Mouse (Mus musculus): ENCODE data around the gene 9130019O22Rik. TPM values are rescaled to one million over a fixed set of nuclear protein-coding genes. Genes with fewer than 3 reads are reported as not detected.
"Not testable (repeated sequence)": the region's sequence is repeated elsewhere in the genome, so short reads cannot be mapped to it uniquely, and the experiment has no call there.

The 9130019O22Rik gene
- polyA plus RNA-seq (2016; fragmentation: Nextera tagmentation; extraction: Ambion mirVana) = 5.3 TPM in 2 replicates

- H3K27ac ChIP-seq = no peak within 1 kb of the TSS
- WGBS = 16% methylated on average over 38 of the region's 38 CpGs
Observed at GRCm38 (mm10) chr7:127386641-127387392, at the start of gene 9130019O22Rik. Gene 9130019O22Rik, minus strand, starts transcription at chr7:127387166.

DNA sequence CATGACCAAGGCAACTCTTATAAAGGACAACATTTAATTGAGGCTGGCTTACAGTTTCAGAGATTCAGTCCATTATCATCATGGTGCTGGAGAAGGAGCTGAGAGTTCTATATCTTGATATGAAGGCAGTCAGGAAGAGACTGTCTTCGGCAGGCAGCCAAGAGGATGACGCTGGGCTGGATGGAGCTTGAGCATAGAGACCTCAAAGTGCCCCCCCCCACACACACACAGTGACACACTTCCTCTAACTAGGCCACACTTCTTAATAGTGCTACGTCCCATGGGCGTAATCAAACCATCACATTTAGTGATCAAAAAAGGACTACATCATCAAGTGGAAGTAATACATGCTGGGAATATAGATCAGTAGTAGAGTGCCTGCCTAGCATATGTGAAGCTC is 48.2 kb upstream of the 9130019O22Rik start:
- no peak overlapping the region for H3K9ac ChIP-seq
- H3K36me3 ChIP-seq = no peaks in the 10 kb centered on the region
- no peak overlapping the region for H3K4me2 ChIP-seq (replicated peaks)
- no peaks in the 10 kb centered on the region for H3K4me1 ChIP-seq
- H3K27me3 ChIP-seq (replicated peaks) = no peaks in the 10 kb centered on the region
- WGBS = 94% methylated on average over 4 of the region's 4 CpGs
- H3K9me3 ChIP-seq = peaks cover 13% of the 10 kb centered on the region
- no peak for ATAC-seq (ENCODE audit: low FRiP score, low read depth)
- no peak overlapping the region for H3K27ac ChIP-seq
- H3K4me3 ChIP-seq = no peak overlapping the region

More at GRCm38 (mm10) chr7:127386641-127387392, at the start of gene 9130019O22Rik:
- Histone ChIP-seq H3K9ac (peak within 1 kb of the TSS; percentile 59), H3K9me3 (no peaks in the 10 kb centered on the region), H3K27me3 (replicated peaks) (no peaks in the 10 kb centered on the region), H3K4me1 (peaks cover 3% of the 10 kb centered on the region; the same call in 1 of the 2 replicates), H3K4me3 (peak within 1 kb of the TSS; percentile 50), H3K36me3 (peaks cover 23% of the 10 kb centered on the region), H3K4me2 (replicated peaks) (peak within 1 kb of the TSS; percentile 68)
- peak; percentile 81 for ATAC-seq (ENCODE audit: low FRiP score, low read depth)

DNA sequence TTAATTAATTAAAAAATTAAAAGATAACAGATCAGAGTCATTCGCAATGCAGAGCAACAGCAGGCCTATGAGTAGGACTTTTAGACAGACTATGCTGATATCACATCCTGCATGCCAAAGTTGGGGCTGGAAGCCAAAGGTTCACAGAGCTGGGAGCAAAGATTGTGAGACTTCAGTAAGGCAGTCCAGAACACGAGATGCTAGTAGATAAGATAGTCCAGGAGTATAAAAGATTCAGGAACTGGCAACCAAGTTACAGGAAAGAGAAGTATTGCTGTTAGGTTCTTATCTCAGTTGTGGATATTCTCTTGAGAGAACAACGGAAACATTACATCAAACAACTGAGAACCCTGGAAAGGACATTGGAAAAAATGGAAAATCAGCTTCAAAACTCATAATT is 39.4 kb upstream of the 9130019O22Rik start:
- Histone ChIP-seq H3K4me3 (no peak overlapping the region), H3K36me3 (no peaks in the 10 kb centered on the region), H3K9me3 (no peaks in the 10 kb centered on the region), H3K9ac (no peak overlapping the region), H3K27me3 (replicated peaks) (peaks cover 8% of the 10 kb centered on the region; the same call in 1 of the 2 replicates), H3K4me2 (replicated peaks) (no peak overlapping the region), H3K27ac (no peak overlapping the region), H3K4me1 (peaks cover 6% of the 10 kb centered on the region; the same call in 1 of the 2 replicates)
- ATAC-seq (ENCODE audit: low FRiP score, low read depth) = no peak
- 72% methylated on average over 3 of the region's 3 CpGs for WGBS

DNA sequence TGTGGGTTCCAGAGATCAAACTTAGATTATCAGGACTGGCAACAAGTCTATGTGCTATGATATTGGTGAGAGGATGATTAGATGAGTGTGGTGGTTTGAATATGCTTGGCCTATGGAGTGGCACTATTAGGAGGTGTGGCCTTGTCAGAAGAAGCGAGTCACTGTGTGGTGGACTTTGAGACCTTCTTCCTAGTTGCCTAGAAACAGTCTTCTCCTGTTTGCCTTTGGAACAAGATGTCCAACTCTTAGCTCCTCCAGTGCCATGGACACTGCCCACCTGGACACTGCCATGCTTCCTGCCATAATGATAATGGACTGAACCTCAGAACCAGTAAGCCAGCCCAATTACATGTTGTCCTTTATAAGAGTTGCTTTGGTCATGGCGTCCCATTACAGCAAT is 38.9 kb upstream of the 9130019O22Rik start:
- Histone ChIP-seq H3K36me3 (no peaks in the 10 kb centered on the region), H3K4me1 (peaks cover 11% of the 10 kb centered on the region; the same call in 1 of the 2 replicates), H3K27me3 (replicated peaks) (peaks cover 8% of the 10 kb centered on the region; the same call in 1 of the 2 replicates), H3K9me3 (no peaks in the 10 kb centered on the region), H3K4me3 (no peak overlapping the region), H3K4me2 (replicated peaks) (no peak overlapping the region), H3K9ac (no peak overlapping the region), H3K27ac (no peak overlapping the region)
- ATAC-seq (ENCODE audit: low FRiP score, low read depth) = no peak
- WGBS = 86% methylated on average over 2 of the region's 2 CpGs

- Histone ChIP-seq H3K4me2 (replicated peaks) (no peak overlapping the region), H3K4me1 (peaks cover 11% of the 10 kb centered on the region; the same call in 1 of the 2 replicates), H3K9me3 (no peaks in the 10 kb centered on the region), H3K9ac (no peak overlapping the region), H3K4me3 (no peak overlapping the region), H3K27ac (no peak overlapping the region), H3K27me3 (replicated peaks) (peaks cover 8% of the 10 kb centered on the region; the same call in 1 of the 2 replicates), H3K36me3 (no peaks in the 10 kb centered on the region)
- ATAC-seq (ENCODE audit: low FRiP score, low read depth) = no peak
- WGBS = 89% methylated on average over 3 of the region's 3 CpGs
Observed at GRCm38 (mm10) chr7:127425291-127425690, 38.3 kb upstream of the 9130019O22Rik start.

GRCm38 (mm10) chr7:127422247-127422646 is 35.3 kb upstream of the 9130019O22Rik start:
- peaks cover 11% of the 10 kb centered on the region; the same call in 1 of the 2 replicates for H3K4me1 ChIP-seq
- ATAC-seq (ENCODE audit: low FRiP score, low read depth) = peak; percentile 72
- no peak overlapping the region for H3K27ac ChIP-seq
- WGBS = 1% methylated on average over 15 of the region's 15 CpGs
- peak overlapping the region; percentile 81 for H3K4me3 ChIP-seq
- H3K36me3 ChIP-seq = peaks cover 7% of the 10 kb centered on the region
- peaks cover 8% of the 10 kb centered on the region; the same call in 1 of the 2 replicates for H3K27me3 ChIP-seq (replicated peaks)
- peak overlapping the region; percentile 89; the same call in 1 of the 2 replicates for H3K9ac ChIP-seq
- H3K4me2 ChIP-seq (replicated peaks) = peak overlapping the region; percentile 96
- no peaks in the 10 kb centered on the region for H3K9me3 ChIP-seq

GRCm38 (mm10) chr7:127421388-127422191 is 34.6 kb upstream of the 9130019O22Rik start, which contains the start of gene Zfp688:
Gene Zfp688, minus strand, starts transcription at chr7:127422068.
- Histone ChIP-seq H3K9ac (peak within 1 kb of the TSS; percentile 89), H3K27ac (0 out of 2 replicates have a peak within 1 kb of the TSS, but pooled peaks have one; percentile 28), H3K36me3 (peaks cover 7% of the 10 kb centered on the region), H3K4me1 (peaks cover 11% of the 10 kb centered on the region; the same call in 1 of the 2 replicates), H3K4me2 (replicated peaks) (peak within 1 kb of the TSS; percentile 96), H3K9me3 (no peaks in the 10 kb centered on the region), H3K27me3 (replicated peaks) (peaks cover 8% of the 10 kb centered on the region; the same call in 1 of the 2 replicates), H3K4me3 (peak within 1 kb of the TSS; percentile 81)
- WGBS = 2% methylated on average over 48 of the region's 48 CpGs
- peak; percentile 95 for ATAC-seq (ENCODE audit: low FRiP score, low read depth)

- 73% methylated on average over 2 of the region's 2 CpGs for WGBS
- no peaks in the 10 kb centered on the region for H3K4me1 ChIP-seq
- H3K4me2 ChIP-seq (replicated peaks) = no peak overlapping the region
- H3K27ac ChIP-seq = no peak overlapping the region
- H3K9ac ChIP-seq = no peak overlapping the region
- H3K36me3 ChIP-seq = no peaks in the 10 kb centered on the region
- H3K4me3 ChIP-seq = no peak overlapping the region
- H3K9me3 ChIP-seq = no peaks in the 10 kb centered on the region
- no peaks in the 10 kb centered on the region for H3K27me3 ChIP-seq (replicated peaks)
- no peak for ATAC-seq (ENCODE audit: low FRiP score, low read depth)
Observed at GRCm38 (mm10) chr7:127411418-127411817, 24.5 kb upstream of the 9130019O22Rik start.

GRCm38 (mm10) chr7:127406002-127406987 is 19.3 kb upstream of the 9130019O22Rik start, which contains the start of gene Zfp764:
Gene Zfp764, minus strand, starts transcription at chr7:127406822.
- peak within 1 kb of the TSS; percentile 92 for H3K4me2 ChIP-seq (replicated peaks)
- peak within 1 kb of the TSS; percentile 46 for H3K4me3 ChIP-seq
- not testable (repeated sequence) for H3K4me1 ChIP-seq; H3K9me3 ChIP-seq; H3K36me3 ChIP-seq; H3K27ac ChIP-seq; H3K27me3 ChIP-seq (replicated peaks)
- H3K9ac ChIP-seq = peak within 1 kb of the TSS; percentile 76
- 7% methylated on average over 40 of the region's 40 CpGs for WGBS
- peak; percentile 91 for ATAC-seq (ENCODE audit: low FRiP score, low read depth)

DNA sequence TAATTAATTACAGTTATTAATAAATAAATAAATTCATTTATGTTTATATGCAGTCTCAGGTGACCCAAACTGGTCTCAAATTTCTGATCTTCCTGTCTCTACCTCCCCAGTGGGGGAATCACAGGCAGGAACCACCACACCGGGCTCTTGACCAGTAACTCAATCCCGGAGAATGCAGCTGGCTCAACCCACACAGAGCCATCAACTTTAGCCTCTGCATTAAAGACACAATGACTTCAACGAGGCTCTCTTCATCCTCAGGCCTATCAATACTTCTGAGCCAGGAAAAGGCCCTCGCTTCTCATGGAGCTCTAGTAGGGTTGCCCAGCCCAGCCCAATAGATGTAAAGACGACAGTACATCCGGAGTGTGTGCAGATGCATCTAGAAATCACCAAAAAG is 17.1 kb upstream of the 9130019O22Rik start:
- not testable (repeated sequence) for H3K36me3 ChIP-seq; H3K27ac ChIP-seq; H3K4me2 ChIP-seq (replicated peaks); H3K4me1 ChIP-seq; H3K4me3 ChIP-seq; H3K27me3 ChIP-seq (replicated peaks); H3K9ac ChIP-seq; H3K9me3 ChIP-seq; ATAC-seq (ENCODE audit: low FRiP score, low read depth)
- 95% methylated on average over 6 of the region's 6 CpGs for WGBS

GRCm38 (mm10) chr7:127402980-127403379 is 16.0 kb upstream of the 9130019O22Rik start:
- Histone ChIP-seq H3K4me2 (replicated peaks) (no peak overlapping the region), H3K9me3 (no peaks in the 10 kb centered on the region), H3K27me3 (replicated peaks) (no peaks in the 10 kb centered on the region), H3K4me3 (no peak overlapping the region), H3K27ac (no peak overlapping the region), H3K36me3 (peaks cover 5% of the 10 kb centered on the region; the same call in 1 of the 2 replicates), H3K9ac (no peak overlapping the region), H3K4me1 (no peaks in the 10 kb centered on the region)
- WGBS = 43% methylated on average over 2 of the region's 2 CpGs
- no peak for ATAC-seq (ENCODE audit: low FRiP score, low read depth)
